Mouse (Mus musculus): ENCODE results near the gene Lap3. TPM values are rescaled to one million over a fixed set of nuclear protein-coding genes. Genes with fewer than 3 reads are reported as not detected.

The Lap3 gene
- 51.1 and 56.7 TPM in 2 replicates for polyA plus RNA-seq (2012; rRNA removed)

GRCm38 (mm10) chr5:45493191-45494092, at the start of gene Lap3:
Gene Lap3, plus strand, starts transcription at chr5:45493374.
- TF ChIP-seq POLR2A (IDR thresholded peaks at IDR 0.05; ENCODE audit: borderline replicate concordance, insufficient read depth, low read length) (peak; percentile 50; the same call in 1 of the 2 replicates), CTCF (IDR thresholded peaks at IDR 0.05; ENCODE audit: borderline replicate concordance, insufficient read depth, low read depth, low read length) (peak; percentile 16; the same call in 1 of the 2 replicates)
- Histone ChIP-seq H3K27me3 (ENCODE audit: control insufficient read depth, insufficient read depth, low read length) (no peaks in the 10 kb centered on the region), H3K4me3 (replicated peaks; ENCODE audit: insufficient read depth, low read depth, low read length) (peak within 1 kb of the TSS; percentile 55), H3K27ac (ENCODE audit: insufficient read depth, low read length) (peak within 1 kb of the TSS; percentile 4; the same call in 1 of the 2 replicates), H3K4me1 (ENCODE audit: control insufficient read depth, insufficient read depth, low read length) (no peaks in the 10 kb centered on the region)
- under 1% methylated on average over 78 of the region's 78 CpGs for WGBS
- DNase-seq, result peak; percentile 97

GRCm38 (mm10) chr5:45444130-45444832, 48.9 kb upstream of the Lap3 start:
- 28% methylated on average over 8 of the region's 8 CpGs for WGBS
- peaks cover 8% of the 10 kb centered on the region for H3K4me1 ChIP-seq (ENCODE audit: control insufficient read depth, insufficient read depth, low read length)
- H3K27ac ChIP-seq (ENCODE audit: insufficient read depth, low read length), result no peak overlapping the region
- no peak for TF ChIP-seq CTCF (IDR thresholded peaks at IDR 0.05; ENCODE audit: borderline replicate concordance, insufficient read depth, low read depth, low read length)
- TF ChIP-seq POLR2A (IDR thresholded peaks at IDR 0.05; ENCODE audit: borderline replicate concordance, insufficient read depth, low read length), result no peak
- H3K4me3 ChIP-seq (replicated peaks; ENCODE audit: insufficient read depth, low read depth, low read length), result no peak overlapping the region
- DNase-seq, result no peak
- no peaks in the 10 kb centered on the region for H3K27me3 ChIP-seq (ENCODE audit: control insufficient read depth, insufficient read depth, low read length)

- H3K27me3 ChIP-seq (ENCODE audit: control insufficient read depth, insufficient read depth, low read length), result no peaks in the 10 kb centered on the region
- whole genome bisulfite sequencing, result 19% methylated on average over 5 of the region's 5 CpGs
- H3K4me1 ChIP-seq (ENCODE audit: control insufficient read depth, insufficient read depth, low read length), result peaks cover 8% of the 10 kb centered on the region
- no peak overlapping the region for H3K27ac ChIP-seq (ENCODE audit: insufficient read depth, low read length)
- peak in 1 of 2 experiments; percentile 13 for DNase-seq
- no peak for TF ChIP-seq POLR2A (IDR thresholded peaks at IDR 0.05; ENCODE audit: borderline replicate concordance, insufficient read depth, low read length)
- TF ChIP-seq CTCF (IDR thresholded peaks at IDR 0.05; ENCODE audit: borderline replicate concordance, insufficient read depth, low read depth, low read length), result no peak
- H3K4me3 ChIP-seq (replicated peaks; ENCODE audit: insufficient read depth, low read depth, low read length), result peak overlapping the region; percentile 80
Measured at GRCm38 (mm10) chr5:45448676-45449075, 44.5 kb upstream of the Lap3 start.

- no peaks in the 10 kb centered on the region for H3K27me3 ChIP-seq (ENCODE audit: control insufficient read depth, insufficient read depth, low read length)
- no peak overlapping the region for H3K27ac ChIP-seq (ENCODE audit: insufficient read depth, low read length)
- 2% methylated on average over 8 of the region's 8 CpGs for WGBS
- TF ChIP-seq POLR2A (IDR thresholded peaks at IDR 0.05; ENCODE audit: borderline replicate concordance, insufficient read depth, low read length) (no peak), CTCF (IDR thresholded peaks at IDR 0.05; ENCODE audit: borderline replicate concordance, insufficient read depth, low read depth, low read length) (no peak)
- peak in 1 of 2 experiments; percentile 19 for DNase-seq
- peak overlapping the region; percentile 80 for H3K4me3 ChIP-seq (replicated peaks; ENCODE audit: insufficient read depth, low read depth, low read length)
- H3K4me1 ChIP-seq (ENCODE audit: control insufficient read depth, insufficient read depth, low read length), result peaks cover 8% of the 10 kb centered on the region
Measured at GRCm38 (mm10) chr5:45449206-45449605, 44.0 kb upstream of the Lap3 start.

- H3K27me3 ChIP-seq (ENCODE audit: control insufficient read depth, insufficient read depth, low read length), result no peaks in the 10 kb centered on the region
- H3K27ac ChIP-seq (ENCODE audit: insufficient read depth, low read length), result 0 out of 2 replicates have a peak within 1 kb of the TSS, but pooled peaks have one; percentile 15
- DNase-seq, result peak; percentile 91 to 95
- WGBS, result under 1% methylated on average over 70 of the region's 70 CpGs
- H3K4me1 ChIP-seq (ENCODE audit: control insufficient read depth, insufficient read depth, low read length), result peaks cover 8% of the 10 kb centered on the region
- peak within 1 kb of the TSS; percentile 80 for H3K4me3 ChIP-seq (replicated peaks; ENCODE audit: insufficient read depth, low read depth, low read length)
- TF ChIP-seq POLR2A (IDR thresholded peaks at IDR 0.05; ENCODE audit: borderline replicate concordance, insufficient read depth, low read length), result peak; percentile 48; the same call in 1 of the 2 replicates
- no peak for TF ChIP-seq CTCF (IDR thresholded peaks at IDR 0.05; ENCODE audit: borderline replicate concordance, insufficient read depth, low read depth, low read length)
Measured at GRCm38 (mm10) chr5:45449831-45450716, 43.1 kb upstream of the Lap3 start, which contains the start of gene Qdpr. Gene Qdpr, minus strand, starts transcription at chr5:45450236.

GRCm38 (mm10) chr5:45453451-45453850, 39.7 kb upstream of the Lap3 start, which contains the start of gene Clrn2:
Gene Clrn2, plus strand, starts transcription at chr5:45453751.
- DNase-seq, result no peak
- H3K27ac ChIP-seq (ENCODE audit: insufficient read depth, low read length), result no peak within 1 kb of the TSS
- H3K27me3 ChIP-seq (ENCODE audit: control insufficient read depth, insufficient read depth, low read length), result no peaks in the 10 kb centered on the region
- no peak within 1 kb of the TSS for H3K4me3 ChIP-seq (replicated peaks; ENCODE audit: insufficient read depth, low read depth, low read length)
- no peak for TF ChIP-seq CTCF (IDR thresholded peaks at IDR 0.05; ENCODE audit: borderline replicate concordance, insufficient read depth, low read depth, low read length)
- H3K4me1 ChIP-seq (ENCODE audit: control insufficient read depth, insufficient read depth, low read length), result peaks cover 6% of the 10 kb centered on the region
- WGBS, result 73% methylated on average over 6 of the region's 6 CpGs

- Histone ChIP-seq H3K27me3 (ENCODE audit: control insufficient read depth, insufficient read depth, low read length) (no peaks in the 10 kb centered on the region), H3K4me3 (replicated peaks; ENCODE audit: insufficient read depth, low read depth, low read length) (no peak overlapping the region), H3K4me1 (ENCODE audit: control insufficient read depth, insufficient read depth, low read length) (no peaks in the 10 kb centered on the region), H3K27ac (ENCODE audit: insufficient read depth, low read length) (no peak overlapping the region)
- DNase-seq, result no peak
- TF ChIP-seq CTCF (IDR thresholded peaks at IDR 0.05; ENCODE audit: borderline replicate concordance, insufficient read depth, low read depth, low read length) (no peak), POLR2A (IDR thresholded peaks at IDR 0.05; ENCODE audit: borderline replicate concordance, insufficient read depth, low read length) (no peak)
- WGBS, result 39% methylated on average over 9 of the region's 9 CpGs
Measured at GRCm38 (mm10) chr5:45454456-45454855, 38.7 kb upstream of the Lap3 start.

Data from cerebellum, adult 2 months (tissue).